Mouse (Mus musculus) limb, embryonic 14.5 days (tissue): ENCODE results near the gene Phb. TPM values are rescaled to one million over a fixed set of nuclear protein-coding genes. Genes with fewer than 3 reads are reported as not detected.

Experiments
- ATAC-seq: fragments of 200-750 bp; cut with Nextera tagmentation; 2 replicates; pipeline ENCODE4 v1.8.0; 2017; ENCODE audit warnings: low read depth, moderate number of reproducible peaks, moderate TSS enrichment; ENCODE audit not compliant: low FRiP score
- DNase-seq: peaks from one replicate; pipeline ENCODE4 v3.0.0-alpha.2; 2015; ENCODE audit warnings: low spot score
- H3K27ac ChIP-seq: fragments of 300-500 bp; sonication (generic); replicated peaks from 2 replicates; pipeline ENCODE4 v1.5.1; 2014; ENCODE audit warnings: low read depth, mild to moderate bottlenecking, low read length, moderate library complexity, mixed read lengths
- H3K27me3 ChIP-seq: fragments of 300-500 bp; sonication (generic); 2 replicates; pipeline ENCODE4 v1.6.1; 2014; ENCODE audit warnings: low read length, mixed read lengths; ENCODE audit not compliant: control insufficient read depth, insufficient read depth
- H3K36me3 ChIP-seq: fragments of 300-500 bp; sonication (generic); 2 replicates; pipeline ENCODE4 v1.6.1; 2014; ENCODE audit warnings: mild to moderate bottlenecking, low read length, moderate library complexity, mixed read lengths; ENCODE audit not compliant: control insufficient read depth, insufficient read depth
- H3K4me1 ChIP-seq: fragments of 300-500 bp; sonication (generic); 2 replicates; pipeline ENCODE4 v1.6.1; 2014; ENCODE audit warnings: antibody characterized with exemption, low read length, mixed read lengths; ENCODE audit not compliant: control insufficient read depth, insufficient read depth
- H3K4me2 ChIP-seq: fragments of 300-500 bp; sonication (generic); replicated peaks from 2 replicates; pipeline ENCODE4 v1.6.1; 2014; ENCODE audit warnings: low read depth, mild to moderate bottlenecking, low read length, moderate library complexity; ENCODE audit not compliant: severe bottlenecking
- H3K4me3 ChIP-seq: fragments of 300-500 bp; sonication (generic); replicated peaks from 2 replicates; pipeline ENCODE4 v1.5.1; 2014; ENCODE audit warnings: low read length
- H3K9ac ChIP-seq: fragments of 300-500 bp; sonication (generic); 2 replicates; pipeline ENCODE4 v1.6.1; 2014; ENCODE audit warnings: mild to moderate bottlenecking, low read depth, low read length, moderate library complexity; ENCODE audit not compliant: severe bottlenecking
- H3K9me3 ChIP-seq: fragments of 300-500 bp; sonication (generic); 2 replicates; pipeline ENCODE4 v1.6.1; 2016; ENCODE audit warnings: low read length; ENCODE audit not compliant: control insufficient read depth
- POLR2A ChIP-seq: fragments of 200-500 bp; IDR thresholded peaks from 2 replicates; pipeline ENCODE4 v1.8.0; 2012; ENCODE audit warnings: inconsistent platforms, mild to moderate bottlenecking, moderate library complexity, borderline replicate concordance; ENCODE audit not compliant: insufficient read depth, insufficient read length; ENCODE audit errors: extremely low read depth
- WGBS: fragments of 180-500 bp; shearing (Covaris S2); extraction: QIAGEN DNeasy Blood & Tissue Kit; methylation state at CpG from one replicate; pipeline ENCODE4 v1.1.7; 2014; 5-methylcytosine and 5-hydroxymethylcytosine counted together
- polyA plus RNA-seq, 2 experiments: library from polyadenylated mRNA; depleted of rRNA in 1 of 2; stranded (reverse) in 1 of 2; unstranded in 1 of 2; fragments of >200 nt; fragmentation: Nextera tagmentation in 1 of 2; extraction: Ambion mirVana in 1 of 2; gene quantifications; 2 replicates each; pipeline versions ENCODE4 v1.2.1 to v1.2.3; 2012 to 2014

Phb gene
- polyA plus RNA-seq, 2 experiments: 226 to 309 TPM

GRCm38 (mm10) chr11:95700778-95701739 lies 34.3 kb downstream of the Phb start:
- H3K4me2 ChIP-seq: no peak overlapping the region
- no peak for TF ChIP-seq POLR2A
- no peaks in the 10 kb centered on the region for H3K36me3 ChIP-seq
- no peak overlapping the region for H3K4me3 ChIP-seq
- H3K9me3 ChIP-seq: no peaks in the 10 kb centered on the region
- DNase-seq (no peak), ATAC-seq (no peak)
- H3K27me3 ChIP-seq: no peaks in the 10 kb centered on the region
- no peak overlapping the region for H3K9ac ChIP-seq
- WGBS: 89% methylated on average over 13 of the region's 13 CpGs
- no peak overlapping the region for H3K27ac ChIP-seq
- no peaks in the 10 kb centered on the region; the same call in 1 of the 2 replicates for H3K4me1 ChIP-seq

DNA sequence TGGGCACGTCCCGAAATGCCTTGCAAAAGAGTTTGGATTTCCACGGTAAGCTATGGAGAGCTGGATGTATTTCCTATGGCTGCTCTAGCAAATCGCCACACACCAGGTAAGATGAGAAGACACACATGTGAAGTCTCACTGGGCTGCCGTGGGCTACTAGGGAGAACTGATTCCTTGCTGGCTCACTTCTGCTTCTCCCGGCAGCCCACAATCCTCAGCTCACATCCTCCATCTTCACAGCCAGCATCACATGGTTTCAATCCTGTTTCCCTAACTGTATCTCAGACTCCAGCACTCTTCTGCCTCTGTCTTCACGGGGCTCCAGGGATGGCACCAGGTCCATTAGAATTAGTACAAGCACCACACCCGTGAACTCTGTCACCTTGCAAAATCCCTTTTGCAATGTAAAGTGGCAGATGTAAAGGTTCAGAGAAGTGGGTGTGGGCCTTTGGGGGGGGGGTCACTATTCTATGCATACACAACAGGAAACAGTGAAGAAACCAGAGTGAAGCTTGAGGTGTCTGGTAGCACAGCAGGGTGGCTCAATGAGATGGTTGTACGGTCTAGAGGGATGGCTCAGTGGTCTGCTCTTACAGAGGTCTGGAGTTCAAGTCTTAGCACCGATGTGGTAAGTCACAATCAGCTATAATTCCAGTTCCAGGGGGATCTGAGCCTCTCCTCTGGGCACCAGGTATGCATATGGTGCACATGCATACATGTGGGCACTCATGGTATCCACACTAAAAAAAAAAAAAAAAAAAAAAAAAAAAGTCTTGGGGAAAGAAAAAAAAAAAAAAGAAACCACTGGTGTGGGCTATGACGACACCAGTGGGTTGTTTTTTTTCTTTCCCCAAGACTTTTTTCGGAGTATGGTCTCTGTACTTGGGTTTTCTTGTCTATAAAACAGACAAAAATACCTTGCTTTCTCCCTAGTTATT lies 37.5 kb downstream of the Phb start:
- Histone ChIP-seq H3K4me3 (no peak overlapping the region), H3K36me3 (no peaks in the 10 kb centered on the region), H3K9ac (no peak overlapping the region), H3K4me1 (no peaks in the 10 kb centered on the region), H3K9me3 (no peaks in the 10 kb centered on the region), H3K27me3 (no peaks in the 10 kb centered on the region), H3K4me2 (no peak overlapping the region), H3K27ac (no peak overlapping the region)
- TF ChIP-seq POLR2A: no peak
- no peak for ATAC-seq
- WGBS: 83% methylated on average over 12 of the region's 12 CpGs
- DNase-seq: no peak

GRCm38 (mm10) chr11:95704970-95705330 lies 38.2 kb downstream of the Phb start:
- Histone ChIP-seq H3K27me3 (no peaks in the 10 kb centered on the region), H3K9me3 (no peaks in the 10 kb centered on the region), H3K4me1 (no peaks in the 10 kb centered on the region), H3K36me3 (no peaks in the 10 kb centered on the region), H3K9ac (no peak overlapping the region), H3K4me3 (no peak overlapping the region), H3K27ac (no peak overlapping the region), H3K4me2 (no peak overlapping the region)
- DNase-seq (no peak), ATAC-seq (no peak)
- WGBS: 81% methylated on average over 4 of the region's 4 CpGs
- TF ChIP-seq POLR2A: no peak

DNA sequence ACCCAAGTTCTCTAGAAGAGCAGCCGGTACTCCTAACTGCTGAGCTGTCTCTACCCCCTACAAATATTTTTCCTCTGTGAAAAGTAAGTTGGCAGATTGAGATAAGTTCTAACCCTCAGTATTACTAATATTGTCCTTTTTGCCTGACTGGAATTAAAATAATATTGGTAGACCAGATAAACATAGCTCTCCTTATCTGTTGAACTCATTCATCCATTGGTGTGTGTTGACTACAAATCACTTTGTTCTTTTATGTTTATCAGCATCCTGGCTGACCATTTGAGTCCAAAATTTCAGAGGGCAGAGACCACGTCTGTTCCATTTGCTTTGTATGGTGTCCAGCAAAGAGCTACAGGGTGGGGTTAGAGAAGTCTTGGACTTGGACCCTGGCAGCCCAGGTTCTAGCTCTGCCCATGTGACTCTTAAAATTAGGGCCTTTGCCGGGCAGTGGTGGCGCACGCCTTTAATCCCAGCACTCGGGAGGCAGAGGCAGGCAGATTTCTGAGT lies 42.8 kb downstream of the Phb start:
- 92% methylated on average over 6 of the region's 6 CpGs for WGBS
- H3K9me3 ChIP-seq: no peaks in the 10 kb centered on the region
- no peak overlapping the region for H3K4me2 ChIP-seq
- H3K27ac ChIP-seq: no peak overlapping the region
- peaks cover 6% of the 10 kb centered on the region for H3K4me1 ChIP-seq
- H3K4me3 ChIP-seq: no peak overlapping the region
- no peak overlapping the region for H3K9ac ChIP-seq
- ATAC-seq (no peak), DNase-seq (no peak)
- no peaks in the 10 kb centered on the region for H3K27me3 ChIP-seq
- no peaks in the 10 kb centered on the region for H3K36me3 ChIP-seq
- no peak for TF ChIP-seq POLR2A

DNA sequence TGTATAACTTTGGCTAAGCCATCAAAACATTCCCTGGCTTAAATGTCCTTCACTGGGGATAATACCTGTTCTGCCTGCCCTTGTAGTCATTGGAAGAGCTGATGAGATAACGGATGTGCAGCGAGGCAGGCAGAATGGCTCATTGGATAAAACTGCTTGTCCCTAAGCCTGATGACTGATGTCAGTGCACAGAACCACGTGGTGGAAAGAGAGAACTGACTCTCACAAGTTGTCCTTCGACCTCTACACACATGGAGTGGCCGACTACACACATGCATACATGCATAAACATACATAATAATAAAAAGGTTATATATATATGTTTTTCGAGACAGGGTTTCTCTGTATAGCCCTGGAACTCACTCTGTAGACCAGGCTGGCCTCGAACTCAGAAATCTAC lies 43.7 kb downstream of the Phb start:
- Histone ChIP-seq H3K4me3 (no peak overlapping the region), H3K27me3 (no peaks in the 10 kb centered on the region), H3K27ac (no peak overlapping the region), H3K36me3 (no peaks in the 10 kb centered on the region), H3K9ac (no peak overlapping the region), H3K4me2 (no peak overlapping the region), H3K9me3 (no peaks in the 10 kb centered on the region), H3K4me1 (peaks cover 15% of the 10 kb centered on the region)
- WGBS: 81% methylated on average over 7 of the region's 7 CpGs
- no peak for ATAC-seq
- no peak for TF ChIP-seq POLR2A
- no peak for DNase-seq
